ENCODE assay signal across 12 mouse cellular contexts in genomic region chr1:51690878-51691277, GRCm38 (mm10).
"Had no signal": no experiment of that assay in that cellular context is flagged by ENCODE, and none has a peak within 500 bp of the region (broad histone marks: within the 10 kb centered on the region; RNA-seq: fewer than 3 reads in every experiment).

No protein-coding gene starts in this region.

- H3K4me2 ChIP-seq: limb, embryonic 12.5 days; liver, embryonic 13.5 days; neural tube, embryonic 12.5 days had no signal

- H3K27me3 ChIP-seq: limb, embryonic 12.5 days; liver, embryonic 13.5 days; neural tube, embryonic 12.5 days had no signal

- H3K9ac ChIP-seq: limb, embryonic 12.5 days; liver, embryonic 13.5 days; liver, postnatal 0 days; neural tube, embryonic 12.5 days had no signal

- H3K9me3 ChIP-seq: limb, embryonic 12.5 days; liver, embryonic 13.5 days; neural tube, embryonic 12.5 days had no signal

- H3K27ac ChIP-seq: kidney, postnatal 0 days; layer of hippocampus, adult 2 months; limb, embryonic 12.5 days; liver, embryonic 13.5 days; neural tube, embryonic 12.5 days had no signal

- H3K36me3 ChIP-seq: limb, embryonic 12.5 days; liver, embryonic 13.5 days; neural tube, embryonic 12.5 days had no signal

- H3K4me3 ChIP-seq: layer of hippocampus, adult 2 months; limb, embryonic 12.5 days; liver, embryonic 13.5 days; neural tube, embryonic 12.5 days had no signal

- ATAC-seq: liver, postnatal 0 days had no signal

- DNase-seq: kidney, adult 9 months; kidney, postnatal 4 days; liver; liver, embryonic 13.5 days; liver, postnatal 0 days; midbrain, embryonic 14.5 days; spleen, adult 18-20 months; thymus, postnatal 4 days had no signal

- H3K4me1 ChIP-seq: liver, embryonic 13.5 days had no signal
